Mouse (Mus musculus) gastrocnemius, adult 2 months (tissue): ENCODE results near the gene Rhof. TPM values are rescaled to one million over a fixed set of nuclear protein-coding genes. Genes with fewer than 3 reads are reported as not detected.
A peak's percentile ranks its signal among the peaks of the same experiment; 100 is the strongest.

Experiments used
- DNase-seq: peaks from one replicate; pipeline ENCODE4 v3.0.0; 2022
- H3K27ac ChIP-seq: fragments of 200-600 bp; 2 replicates; pipeline ENCODE4 v1.8.1; 2022; ENCODE audit warnings: mild to moderate bottlenecking
- H3K4me3 ChIP-seq: fragments of 200-600 bp; 2 replicates; pipeline ENCODE4 v1.8.1; 2022; ENCODE audit warnings: mild to moderate bottlenecking, moderate library complexity
- CTCF ChIP-seq: fragments of 200-600 bp; IDR thresholded peaks from 2 replicates; pipeline ENCODE4 v1.8.1; 2022; ENCODE audit warnings: antibody characterized with exemption, mild to moderate bottlenecking, moderate library complexity
- intact Hi-C: fragments of 180-260 bp; cut with DNase I; formaldehyde crosslinking; loops from one replicate; pipeline ENCODE4 v1.15.1; 2025
- total RNA-seq, 2 experiments: library from RNA; stranded (reverse); gene quantifications; 2 replicates each; pipeline ENCODE4 v1.2.3; 2021

Rhof gene
- total RNA-seq, 2 experiments from 2014 or later, result 0.28 to 0.36 TPM

GRCm38 (mm10) chr5:123143971-123144745 is 11.7 kb upstream of the Rhof start:
- H3K4me3 ChIP-seq, result peak overlapping the region; percentile 88
- intact Hi-C loops, result no loop called here
- peak overlapping the region; percentile 98 for H3K27ac ChIP-seq
- TF ChIP-seq CTCF, result no peak
- peak; percentile 29 for DNase-seq

- H3K27ac ChIP-seq, result peak overlapping the region; percentile 98
- DNase-seq, result peak; percentile 35
- peak overlapping the region; percentile 88 for H3K4me3 ChIP-seq
- no peak for TF ChIP-seq CTCF
- intact Hi-C loops, result no loop called here
Measured at GRCm38 (mm10) chr5:123143251-123143970, 10.9 kb upstream of the Rhof start.

GRCm38 (mm10) chr5:123142161-123143157 is 10.0 kb upstream of the Rhof start, which contains the start of gene Setd1b:
TSS of gene Setd1b (plus strand) at chr5:123142193.
- no peak for TF ChIP-seq CTCF
- intact Hi-C loops, result no loop called here
- DNase-seq, result peak; percentile 80
- H3K4me3 ChIP-seq, result peak within 1 kb of the TSS; percentile 88
- H3K27ac ChIP-seq, result peak within 1 kb of the TSS; percentile 98

GRCm38 (mm10) chr5:123141555-123142160 is 9.2 kb upstream of the Rhof start:
- Histone ChIP-seq H3K4me3 (peak overlapping the region; percentile 88), H3K27ac (peak overlapping the region; percentile 98)
- intact Hi-C loops, result no loop called here
- no peak for TF ChIP-seq CTCF
- peak; percentile 70 for DNase-seq

- TF ChIP-seq CTCF, result no peak
- peak; percentile 94 for DNase-seq
- intact Hi-C loops, result no loop called here
- Histone ChIP-seq H3K4me3 (peak overlapping the region; percentile 88), H3K27ac (peak overlapping the region; percentile 98)
Measured at GRCm38 (mm10) chr5:123140694-123141554, 8.4 kb upstream of the Rhof start.

- no peak for TF ChIP-seq CTCF
- DNase-seq, result peak; percentile 42
- H3K4me3 ChIP-seq, result peak overlapping the region; percentile 88
- H3K27ac ChIP-seq, result peak overlapping the region; percentile 98
- intact Hi-C loops, result no loop called here
Measured at GRCm38 (mm10) chr5:123139722-123140627, 7.5 kb upstream of the Rhof start.

- peak; percentile 94 for DNase-seq
- Histone ChIP-seq H3K27ac (peak overlapping the region; percentile 98), H3K4me3 (peak overlapping the region; percentile 88)
- intact Hi-C loops, result no loop called here
- TF ChIP-seq CTCF, result no peak
Measured at GRCm38 (mm10) chr5:123138953-123139721, 6.6 kb upstream of the Rhof start.

- intact Hi-C loops, result no loop called here
- Histone ChIP-seq H3K27ac (peak overlapping the region; percentile 98), H3K4me3 (peak overlapping the region; percentile 88)
- no peak; the same call in 1 of the 2 replicates for TF ChIP-seq CTCF
- peak; percentile 86 for DNase-seq
Measured at GRCm38 (mm10) chr5:123138230-123138911, 5.9 kb upstream of the Rhof start.

GRCm38 (mm10) chr5:123137910-123138229 is 5.4 kb upstream of the Rhof start:
- DNase-seq, result no peak
- no peak for TF ChIP-seq CTCF
- peak overlapping the region; percentile 98 for H3K27ac ChIP-seq
- intact Hi-C loops, result no loop called here
- peak overlapping the region; percentile 88 for H3K4me3 ChIP-seq
